Comparison of ENCODE assay signal across 8 mouse cellular contexts in the genomic region with DNA sequence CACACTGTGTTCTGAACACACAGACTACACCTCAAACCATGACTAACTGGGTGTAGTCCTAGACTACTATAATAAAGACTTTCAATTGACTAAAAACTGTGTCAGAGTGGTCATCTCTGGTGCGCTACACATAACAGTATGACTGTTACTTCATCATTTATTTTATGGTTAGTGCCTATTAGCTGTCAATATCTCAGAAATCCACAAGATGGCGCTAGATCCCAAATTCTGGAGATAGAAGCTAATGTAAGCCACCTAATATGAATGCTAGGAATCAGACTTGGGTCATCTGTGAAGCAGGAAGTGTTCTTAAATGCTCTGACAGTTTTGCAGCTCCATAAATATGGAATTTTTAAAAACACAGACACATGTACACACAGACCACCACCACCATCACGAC.
A peak's percentile ranks its signal among the peaks of the same experiment; 100 is the strongest.
DNase-seq lines count a peak whose midpoint lies in the region; ATAC-seq and TF ChIP-seq lines count a peak whose summit lies in the region.

No protein-coding gene starts in this region.

- peak; percentile 87 to 92 for ATAC-seq in hematopoietic stem cell, adult 5-6 weeks (replicated peaks in 1 of 2; ENCODE audit: insufficient read depth in 1 of 2, low FRiP score in 2 of 2, low TSS enrichment in 1 of 2, low read depth in 1 of 2, poor library complexity in 2 of 2, severe bottlenecking in 2 of 2)
- ATAC-seq in midbrain, embryonic 15.5 days (replicated peaks), result peak; percentile 87

- 8% methylated on average over 3 of the region's 3 CpGs for WGBS in midbrain, embryonic 15.5 days

- H3K27me3 ChIP-seq in MEL (ENCODE audit: control insufficient read depth in 1 of 2, insufficient read depth in 2 of 2, low read length in 2 of 2), result no peaks in the 10 kb centered on the region
- no peaks in the 10 kb centered on the region for H3K27me3 ChIP-seq in midbrain, embryonic 15.5 days (replicated peaks)

- no peak overlapping the region for H3K9ac ChIP-seq in MEL (ENCODE audit: control insufficient read depth, low read depth, low read length, poor library complexity, severe bottlenecking)
- H3K9ac ChIP-seq in midbrain, embryonic 15.5 days, result no peak overlapping the region

- TF ChIP-seq CTCF in left cerebral cortex, adult 2 months (IDR thresholded peaks at IDR 0.05), result peak; percentile 75
- peak; percentile 38 to 88 (median 67); a peak in 5 of 6 replicates for TF ChIP-seq CTCF in MEL (IDR thresholded peaks at IDR 0.05 in 2 of 3, conservative IDR thresholded peaks at IDR 0.05 in 1 of 3; ENCODE audit: control insufficient read depth in 1 of 3, insufficient read depth in 1 of 3, low read depth in 2 of 3, low read length in 3 of 3, poor library complexity in 1 of 3, severe bottlenecking in 1 of 3)

- H3K4me2 ChIP-seq in midbrain, embryonic 15.5 days, result no peak overlapping the region

- H3K9me3 ChIP-seq in MEL (replicated peaks; ENCODE audit: insufficient read depth, low read length), result no peaks in the 10 kb centered on the region
- no peaks in the 10 kb centered on the region for H3K9me3 ChIP-seq in midbrain, embryonic 15.5 days

- H3K27ac ChIP-seq in left cerebral cortex, adult 2 months, result no peak overlapping the region
- no peak overlapping the region for H3K27ac ChIP-seq in MEL (ENCODE audit: control insufficient read depth, low read depth, low read length)
- H3K27ac ChIP-seq in midbrain, embryonic 15.5 days, result no peak overlapping the region

- DNase-seq in left cerebral cortex, adult 2 months (ENCODE audit: extremely low spot score in 1 of 2, low spot score in 2 of 2), result peak; percentile 7 to 9
- DNase-seq in left cerebral cortex, postnatal 36 days (ENCODE audit: low spot score in 2 of 2), result no peak
- DNase-seq in MEL (ENCODE audit: low read depth, low spot score), result peak; percentile 84
- peak; percentile 20 for DNase-seq in cerebellum, adult 9-11 months
- peak; percentile 5 for DNase-seq in layer of hippocampus, adult 9-11 months
- no peak for DNase-seq in spleen, postnatal 4 days (ENCODE audit: low spot score in 2 of 2)

- peaks cover 0 to 3% of the 10 kb centered on the region in 2 experiments; a peak in 1 of 4 replicates for H3K36me3 ChIP-seq in MEL (ENCODE audit: control insufficient read depth in 1 of 2, insufficient read depth in 2 of 2, low read length in 2 of 2)
- H3K36me3 ChIP-seq in midbrain, embryonic 15.5 days (replicated peaks), result no peaks in the 10 kb centered on the region

- TF ChIP-seq RAD21 in MEL (IDR thresholded peaks at IDR 0.05; ENCODE audit: low read depth, low read length), result peak; percentile 93

- TF ChIP-seq POLR2A in MEL (IDR thresholded peaks at IDR 0.05; ENCODE audit: control insufficient read depth in 1 of 2, insufficient read depth in 1 of 2, low read depth in 1 of 2, low read length in 2 of 2, poor library complexity in 1 of 2), result no peak

- no peak for TF ChIP-seq EP300 in MEL (IDR thresholded peaks at IDR 0.05; ENCODE audit: low read depth in 1 of 2, low read length in 2 of 2)

- H3K4me1 ChIP-seq in MEL (ENCODE audit: control insufficient read depth in 1 of 2, insufficient read depth in 2 of 2, low read length in 2 of 2), result no peaks in the 10 kb centered on the region
- H3K4me1 ChIP-seq in midbrain, embryonic 15.5 days, result no peaks in the 10 kb centered on the region

- intact Hi-C loops in left cerebral cortex, adult 2 months (cut with DNase I), result loop anchor here (1.0 to 5.0 kb wide), 2 partner anchors 61 to 130 kb away; a partner anchor contains a TSS
- intact Hi-C loops in left cerebral cortex, postnatal 36 days (cut with DNase I), result loop anchor here (1.0 to 5.0 kb wide), 2 partner anchors 61 to 130 kb away; a partner anchor contains a TSS

- H3K4me3 ChIP-seq in left cerebral cortex, adult 2 months, result no peak overlapping the region
- no peak overlapping the region for H3K4me3 ChIP-seq in MEL (ENCODE audit: control insufficient read depth in 1 of 2, insufficient read depth in 1 of 2, low read depth in 2 of 2, low read length in 2 of 2)
- H3K4me3 ChIP-seq in midbrain, embryonic 15.5 days, result no peak overlapping the region

- H3K79me2 ChIP-seq in MEL (ENCODE audit: control insufficient read depth, insufficient read depth, low read length, poor library complexity), result no peaks in the 10 kb centered on the region

TF ChIP-seq in MEL, 35 proteins besides CTCF, POLR2A, EP300 and RAD21:
- TF ChIP-seq KAT2A (conservative IDR thresholded peaks at IDR 0.05; ENCODE audit: low read depth, low read length) (no peak), TAL1 (IDR thresholded peaks at IDR 0.05; ENCODE audit: low read length) (no peak), MXI1 (IDR thresholded peaks at IDR 0.05; ENCODE audit: low read depth, low read length) (no peak), ETS1 (IDR thresholded peaks at IDR 0.05; ENCODE audit: low read depth, low read length) (no peak), NELFE (IDR thresholded peaks at IDR 0.05; ENCODE audit: low read depth, low read length) (no peak), SIN3A (IDR thresholded peaks at IDR 0.05; ENCODE audit: low read length) (peak; percentile 59; the same call in 1 of the 2 replicates), MAZ (IDR thresholded peaks at IDR 0.05; ENCODE audit: low read depth, low read length) (no peak), ZMIZ1 (IDR thresholded peaks at IDR 0.05; ENCODE audit: low read depth, low read length) (no peak), ZNF384 (IDR thresholded peaks at IDR 0.05; ENCODE audit: low read depth, low read length) (0 out of 2 replicates have a peak, but pooled peaks have one; percentile 6), POLR2AphosphoS5 (IDR thresholded peaks at IDR 0.05; ENCODE audit: borderline replicate concordance, low read depth, low read length) (no peak), USF1 (IDR thresholded peaks at IDR 0.05; ENCODE audit: low read depth, low read length) (no peak), MYB (IDR thresholded peaks at IDR 0.05; ENCODE audit: low read depth, low read length) (no peak), ZKSCAN1 (IDR thresholded peaks at IDR 0.05; ENCODE audit: low read depth, low read length) (no peak), TCF12 (IDR thresholded peaks at IDR 0.05; ENCODE audit: low read depth, low read length) (no peak), HCFC1 (IDR thresholded peaks at IDR 0.05; ENCODE audit: low read depth, low read length) (no peak), BHLHE40 (IDR thresholded peaks at IDR 0.05; ENCODE audit: borderline replicate concordance, low read depth, low read length) (no peak), SMC3 (IDR thresholded peaks at IDR 0.05; ENCODE audit: low read depth, low read length) (peak; percentile 92), UBTF (IDR thresholded peaks at IDR 0.05; ENCODE audit: borderline replicate concordance, insufficient read depth, low read depth, low read length) (no peak), RCOR1 (IDR thresholded peaks at IDR 0.05; ENCODE audit: low read depth, low read length) (no peak), MAX (IDR thresholded peaks at IDR 0.05; ENCODE audit: low read length) (no peak), E2F4 (IDR thresholded peaks at IDR 0.05; ENCODE audit: borderline replicate concordance, low read depth, low read length) (no peak), USF2 (IDR thresholded peaks at IDR 0.05; ENCODE audit: borderline replicate concordance in 1 of 2, insufficient read depth in 1 of 2, low read depth in 1 of 2, low read length in 2 of 2) (no peak), GABPA (IDR thresholded peaks at IDR 0.05; ENCODE audit: low read depth, low read length) (no peak), CHD2 (IDR thresholded peaks at IDR 0.05; ENCODE audit: low read length) (no peak), CHD1 (IDR thresholded peaks at IDR 0.05; ENCODE audit: low read depth, low read length) (no peak), JUND (IDR thresholded peaks at IDR 0.05; ENCODE audit: low read depth, low read length) (no peak), MYC (IDR thresholded peaks at IDR 0.05; ENCODE audit: low read depth, low read length) (peak; percentile 46; the same call in 1 of the 2 replicates), ZC3H11A (IDR thresholded peaks at IDR 0.05; ENCODE audit: low read depth, low read length) (peak; percentile 96), TBP (IDR thresholded peaks at IDR 0.05; ENCODE audit: low read depth, low read length) (no peak), NRF1 (IDR thresholded peaks at IDR 0.05; ENCODE audit: insufficient read depth, low read depth, low read length, poor library complexity, severe bottlenecking) (no peak), ELF1 (IDR thresholded peaks at IDR 0.05; ENCODE audit: low read depth, low read length) (peak; percentile 38; the same call in 1 of the 2 replicates), GATA1 (IDR thresholded peaks at IDR 0.05; ENCODE audit: low read depth, low read length) (no peak), POLR2AphosphoS2 (IDR thresholded peaks at IDR 0.05; ENCODE audit: low read length) (no peak), MEF2A (IDR thresholded peaks at IDR 0.05; ENCODE audit: extremely low read depth, insufficient replicate concordance, low read depth, low read length, poor library complexity, severe bottlenecking) (no peak), MAFK (IDR thresholded peaks at IDR 0.05; ENCODE audit: borderline replicate concordance, low read depth, low read length) (no peak)

Comparison
In these comparisons a context has a peak if more than half of its experiments do, and no peak if none do; other contexts are left out.
1. DNase-seq: peak in left cerebral cortex, adult 2 months (2 of 2), MEL (single experiment), cerebellum, adult 9-11 months (single experiment) and layer of hippocampus, adult 9-11 months (single experiment); none in left cerebral cortex, postnatal 36 days (0 of 2) and spleen, postnatal 4 days (0 of 2).